Mouse (Mus musculus): ENCODE data around the gene Eef1akmt2.

Gene Eef1akmt2

DNA sequence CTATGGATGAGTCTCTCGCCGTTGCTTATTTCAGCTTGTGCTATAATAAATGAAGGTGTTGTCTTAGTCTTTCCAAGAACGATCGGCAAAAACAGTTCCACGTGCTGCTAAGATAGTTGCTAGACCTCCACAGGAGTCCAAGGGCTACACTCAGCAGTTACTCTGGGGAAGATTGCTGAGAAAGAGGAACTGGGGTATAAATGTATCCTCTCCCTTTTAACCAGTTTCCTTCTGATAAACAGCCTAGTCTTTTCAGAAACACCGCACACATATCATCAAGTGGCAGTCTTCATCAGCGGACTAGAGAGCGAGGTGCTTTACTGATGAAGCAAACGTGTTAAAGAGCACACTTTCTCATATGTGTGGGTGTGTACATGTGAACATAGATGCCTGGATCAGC is 13.8 kb upstream of the Eef1akmt2 start:
- no peak for DNase-seq (ENCODE audit: low spot score in 2 of 2)

DNA sequence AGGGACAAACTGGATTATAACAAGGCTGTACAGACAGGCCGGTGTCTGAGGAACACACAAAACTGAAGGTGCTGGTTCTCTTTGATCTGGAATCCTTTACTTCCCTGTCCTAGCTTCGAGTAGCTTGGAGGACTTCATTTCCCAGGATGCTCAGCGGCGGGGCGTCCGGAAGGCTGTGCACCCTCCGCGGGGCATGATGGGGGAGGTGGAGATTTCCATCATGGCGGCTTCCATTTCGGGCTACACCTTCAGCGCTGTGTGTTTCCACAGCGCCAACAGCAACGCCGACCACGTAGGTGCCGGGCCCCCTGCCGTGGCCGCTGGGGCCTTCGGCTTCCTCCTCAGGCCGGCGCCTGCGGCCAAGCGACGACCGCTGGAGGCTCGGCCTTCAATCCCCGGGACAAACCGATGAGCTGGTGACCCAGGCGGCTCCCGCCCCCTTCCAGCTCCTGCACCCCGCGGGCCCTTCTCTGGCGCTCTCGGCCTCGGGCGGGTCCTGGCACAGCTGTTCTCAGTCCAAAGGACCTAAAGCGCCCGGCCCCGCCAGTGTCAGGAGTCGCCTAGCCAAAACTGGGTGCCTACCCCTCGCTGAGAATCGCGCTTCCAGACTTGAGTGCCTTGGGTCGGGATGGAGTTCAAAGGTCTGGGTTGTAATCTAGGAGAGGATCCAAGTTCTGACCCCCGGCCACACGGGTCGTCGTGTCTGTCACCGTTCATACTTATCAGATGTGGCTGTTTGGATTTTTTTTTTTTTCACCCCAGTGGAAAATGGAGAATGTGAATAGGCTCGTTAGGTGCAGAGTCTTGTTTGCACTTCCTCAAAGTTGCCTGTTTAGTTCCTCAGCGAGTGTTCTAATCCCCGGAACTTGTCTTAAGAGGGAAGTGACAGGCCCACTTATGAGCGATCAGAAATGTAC is 6.8 kb upstream of the Eef1akmt2 start, which contains the start of gene Abraxas2:
Abraxas2 (plus strand) TSS at position 184 of the 917 bp plus-strand sequence.
- DNase-seq (ENCODE audit: low spot score in 2 of 2): peak; percentile 86 to 88

DNA sequence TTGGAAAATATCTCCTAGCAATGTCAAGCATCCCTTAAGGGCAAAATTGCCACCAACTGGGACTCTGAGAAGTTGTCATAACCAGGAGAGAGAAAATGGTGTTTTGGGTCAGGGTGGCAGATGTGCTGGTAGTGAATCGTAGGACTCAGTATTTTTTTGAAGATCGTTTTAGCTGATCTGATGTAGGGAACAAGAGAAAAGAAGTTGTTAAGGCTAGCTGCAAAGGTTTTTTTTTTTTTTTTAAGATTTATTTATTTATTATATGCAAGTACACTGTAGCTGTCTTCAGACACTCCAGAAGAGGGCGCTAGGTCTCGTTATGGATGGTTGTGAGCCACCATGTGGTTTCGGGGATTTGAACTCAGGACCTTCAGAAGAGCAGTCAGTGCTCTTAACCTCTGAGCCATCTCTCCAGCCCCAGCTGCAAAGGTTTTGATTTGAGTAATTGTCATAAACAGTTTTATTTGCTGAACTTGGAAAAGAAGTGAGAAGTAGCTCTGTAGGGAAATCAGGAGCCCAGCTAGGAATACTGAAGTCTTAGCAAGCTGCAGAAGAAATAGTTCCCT is 5.7 kb upstream of the Eef1akmt2 start:
- DNase-seq (ENCODE audit: low spot score in 2 of 2): no peak

DNA sequence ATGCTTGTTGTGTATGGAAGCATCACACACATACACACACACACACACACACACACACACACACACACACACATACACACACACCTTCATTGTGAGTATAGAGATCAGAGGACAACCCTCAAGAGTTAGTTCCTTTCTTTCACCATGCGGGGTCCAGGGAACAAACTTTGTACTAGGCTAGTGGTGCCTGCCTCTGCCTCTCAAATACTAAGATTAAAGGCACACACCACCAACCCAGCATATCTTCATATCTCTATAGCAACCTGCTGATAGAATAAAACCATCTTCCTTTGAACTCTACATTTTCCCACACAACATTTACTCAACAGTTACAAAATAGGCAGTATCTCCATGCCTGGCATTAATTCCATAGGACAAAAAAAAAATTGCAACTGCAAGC is 3.6 kb upstream of the Eef1akmt2 start:
- DNase-seq (ENCODE audit: low spot score in 2 of 2): no peak

DNA sequence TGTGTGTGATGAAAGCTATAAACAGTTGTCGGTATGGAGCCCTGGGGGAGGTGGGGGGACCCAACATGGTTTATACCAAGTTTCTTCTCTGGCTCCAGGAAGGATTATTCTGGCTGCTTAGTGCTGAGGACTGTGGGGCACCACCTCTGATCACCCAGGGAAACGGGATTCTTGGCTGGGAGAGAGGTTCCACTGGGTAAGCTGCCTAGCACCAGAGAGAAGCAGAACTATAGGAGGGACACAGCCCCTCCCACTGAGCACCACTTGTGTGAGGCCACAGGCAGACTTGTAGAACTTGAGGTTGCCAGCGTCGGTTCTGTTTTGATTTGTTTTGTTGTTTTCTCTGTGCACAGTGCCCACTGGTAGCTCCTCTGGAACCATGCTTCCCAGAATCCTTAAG is 1.5 kb upstream of the Eef1akmt2 start:
- no peak for DNase-seq (ENCODE audit: low spot score in 2 of 2)

DNA sequence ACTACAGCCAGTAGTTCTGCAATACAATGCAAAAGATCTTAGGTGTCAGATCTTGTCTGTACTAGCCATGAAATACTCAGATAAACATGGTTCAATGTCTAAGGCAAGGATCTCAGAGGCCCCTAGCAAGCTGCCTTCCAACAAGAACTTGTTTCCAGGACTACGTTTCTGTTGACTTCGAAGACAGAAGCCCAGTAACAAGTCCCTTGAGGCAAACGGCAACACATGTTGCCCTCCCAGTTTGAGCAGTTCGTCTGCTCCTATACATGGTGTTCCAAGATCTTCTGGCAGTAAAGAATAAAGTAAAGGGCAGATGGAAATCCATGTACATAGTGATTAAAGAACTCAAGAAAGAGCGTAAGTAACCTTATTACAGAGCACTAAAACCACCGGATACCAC is 888 bp upstream of the Eef1akmt2 start:
- no peak for DNase-seq (ENCODE audit: low spot score in 2 of 2)

DNA sequence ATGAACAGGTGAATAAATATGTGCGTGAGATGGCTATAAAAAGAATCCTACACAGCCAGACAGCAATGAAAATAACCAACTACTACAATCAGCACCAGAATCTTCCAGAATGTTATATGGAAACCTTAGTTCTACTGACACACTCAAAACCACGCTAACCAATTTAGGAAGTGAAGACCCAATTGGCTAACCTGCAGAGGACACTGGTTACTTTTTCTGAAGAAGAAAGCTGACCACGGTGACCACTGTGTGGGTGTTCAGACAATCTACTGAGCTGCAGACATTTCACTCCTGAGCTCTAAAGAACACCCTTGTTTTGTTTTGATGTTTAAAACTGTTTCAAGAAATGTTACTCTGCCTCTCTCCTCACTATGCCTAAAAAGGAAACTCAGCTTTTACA is 9.3 kb downstream of the Eef1akmt2 start:
- DNase-seq (ENCODE audit: low spot score in 2 of 2): no peak

DNA sequence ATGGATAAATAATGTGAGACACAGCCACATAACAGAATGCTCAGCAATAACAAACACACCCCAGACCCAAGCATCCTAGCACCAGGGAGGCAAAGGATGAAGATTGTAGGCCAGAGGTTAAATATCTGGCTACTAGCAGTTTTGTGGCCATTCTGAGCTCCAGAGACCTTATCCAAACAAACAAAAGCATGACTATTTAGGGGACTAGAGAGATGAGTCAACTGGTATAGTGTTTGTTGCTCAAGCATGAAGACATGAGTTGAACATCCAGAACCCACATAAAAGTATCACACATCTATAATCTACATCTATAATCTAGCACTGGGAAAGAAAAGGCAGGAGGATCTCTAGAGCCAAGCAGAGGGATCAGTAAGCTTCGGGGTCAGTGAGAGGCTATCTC is 10.0 kb downstream of the Eef1akmt2 start:
- DNase-seq (ENCODE audit: low spot score in 2 of 2): no peak

DNA sequence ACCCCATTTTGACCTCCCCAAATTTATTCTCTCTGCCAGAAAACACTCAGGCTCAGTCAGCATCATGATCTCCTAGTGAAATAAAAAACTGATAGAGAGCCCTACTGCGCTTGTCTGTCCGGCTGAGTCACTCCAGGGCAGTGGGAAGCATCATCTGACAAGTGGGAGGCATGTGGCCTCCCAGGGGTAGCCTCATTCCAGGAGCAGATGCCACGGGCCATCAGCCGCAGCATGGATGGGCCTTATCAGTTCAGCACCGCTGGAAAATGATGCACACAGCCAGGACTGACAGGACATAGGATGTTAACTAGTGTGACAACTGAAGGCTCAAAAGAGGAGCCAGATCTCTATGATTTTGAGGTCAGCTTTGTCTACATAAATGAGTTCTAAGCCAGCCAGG is 11.2 kb downstream of the Eef1akmt2 start:
- no peak for DNase-seq (ENCODE audit: low spot score in 2 of 2)

DNA sequence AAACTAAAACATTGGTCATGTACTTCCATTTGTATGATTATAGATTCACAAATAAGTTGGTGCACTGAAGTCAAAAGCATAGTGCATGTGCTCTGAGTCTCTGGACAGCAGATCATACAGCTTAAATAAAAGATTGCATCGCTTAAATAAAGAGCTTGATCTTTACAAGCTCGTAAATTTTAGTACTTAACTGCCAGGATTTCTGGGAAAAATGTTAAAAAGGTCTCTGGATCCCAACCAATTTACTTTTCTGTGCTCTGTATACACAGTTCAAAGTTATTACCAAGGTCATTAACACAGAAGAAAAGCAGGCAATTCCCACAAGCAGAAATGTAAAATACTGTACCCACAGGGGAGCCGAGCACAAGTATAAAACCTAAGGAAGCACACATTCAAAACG is 21.5 kb downstream of the Eef1akmt2 start:
- no peak for DNase-seq (ENCODE audit: low spot score in 2 of 2)

DNA sequence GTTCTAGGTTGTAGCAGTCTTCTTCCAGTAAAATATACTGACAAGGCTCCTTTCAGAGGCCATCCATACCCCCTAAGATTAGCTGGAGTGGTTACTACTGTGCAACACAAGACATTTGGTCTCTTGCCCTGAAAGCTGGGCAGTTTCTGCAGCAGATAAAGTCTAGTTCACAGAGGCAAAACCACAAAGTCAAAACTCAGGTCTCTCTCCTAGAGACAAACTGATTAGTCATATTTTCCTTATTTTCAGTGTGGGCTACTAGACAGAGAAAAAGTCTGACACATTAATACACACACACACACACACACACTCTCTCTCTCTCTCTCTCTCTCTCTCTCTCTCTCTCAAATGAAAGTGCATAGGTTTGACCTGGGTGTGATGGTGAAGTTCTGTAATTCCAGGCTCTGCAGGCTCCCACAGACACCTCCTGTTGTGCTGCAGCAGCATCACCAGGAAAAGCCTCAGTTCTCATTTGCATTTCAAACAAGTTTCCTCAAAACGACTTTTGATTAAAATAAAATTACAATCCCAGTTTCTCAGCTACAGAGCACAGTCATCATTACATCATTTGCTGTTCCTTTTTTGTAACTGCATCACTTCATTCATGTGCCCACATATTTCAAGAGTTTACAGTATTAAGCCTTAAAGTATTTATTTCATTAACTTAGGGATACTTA is 28.0 kb downstream of the Eef1akmt2 start:
- no peak for DNase-seq (ENCODE audit: low spot score in 2 of 2)

DNA sequence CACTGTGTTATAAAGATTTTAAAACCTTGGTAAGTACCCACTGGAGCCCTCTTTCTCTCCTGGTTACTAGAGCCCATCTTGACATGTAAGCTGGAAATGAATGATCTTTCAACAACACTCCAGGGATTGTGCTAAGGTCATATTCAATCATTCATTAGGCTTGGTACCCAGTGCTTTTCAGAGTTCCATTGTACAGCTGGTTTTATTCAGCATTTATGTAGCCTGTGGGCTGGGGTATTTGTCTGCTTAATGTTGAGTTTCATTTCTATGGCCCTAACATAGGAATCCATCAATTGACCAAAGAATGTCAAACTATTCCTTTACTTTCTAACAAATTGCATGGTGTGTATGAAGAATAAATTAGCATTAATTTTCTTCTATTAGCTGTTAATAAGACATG is 28.6 kb downstream of the Eef1akmt2 start:
- DNase-seq (ENCODE audit: low spot score in 2 of 2): no peak

DNA sequence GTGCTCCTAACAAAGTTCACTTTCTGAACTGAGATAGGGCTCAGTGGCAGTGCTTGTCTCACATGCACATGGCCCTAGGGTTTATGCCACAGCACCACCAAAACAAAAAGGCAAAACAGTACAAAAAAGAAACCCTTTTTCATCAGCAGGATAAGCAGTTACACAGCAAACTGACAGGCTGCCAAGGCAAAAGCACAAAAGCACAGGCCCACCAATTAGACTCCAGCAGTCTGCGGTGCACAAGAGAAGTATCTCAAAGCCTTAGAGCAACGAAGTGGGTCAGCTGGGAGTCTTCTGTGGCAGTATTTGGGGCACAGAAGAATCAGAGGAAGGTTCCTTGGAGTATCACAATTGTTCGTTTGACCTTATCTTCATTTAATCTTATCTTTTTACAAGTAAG is 31.8 kb downstream of the Eef1akmt2 start:
- no peak for DNase-seq (ENCODE audit: low spot score in 2 of 2)

DNA sequence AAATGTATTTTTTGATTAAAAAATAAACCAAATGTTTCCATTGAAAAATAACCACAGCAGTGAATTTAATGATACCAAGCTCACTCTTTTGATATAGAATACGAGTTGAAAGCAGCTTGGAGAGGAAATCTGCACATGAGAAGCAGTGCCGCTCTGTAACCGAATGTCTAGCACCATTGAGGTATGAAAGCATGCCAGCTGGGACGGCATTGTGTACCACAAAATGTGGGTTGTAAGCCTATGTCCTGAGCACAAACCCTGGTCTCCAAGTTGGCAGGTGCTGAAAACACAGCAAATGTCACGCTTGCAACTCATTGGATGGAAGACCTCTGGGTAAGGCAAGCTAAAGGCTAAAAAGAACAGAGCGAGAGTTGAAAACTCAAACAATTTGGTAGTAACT is 35.4 kb downstream of the Eef1akmt2 start:
- no peak for DNase-seq (ENCODE audit: low spot score in 2 of 2)

DNA sequence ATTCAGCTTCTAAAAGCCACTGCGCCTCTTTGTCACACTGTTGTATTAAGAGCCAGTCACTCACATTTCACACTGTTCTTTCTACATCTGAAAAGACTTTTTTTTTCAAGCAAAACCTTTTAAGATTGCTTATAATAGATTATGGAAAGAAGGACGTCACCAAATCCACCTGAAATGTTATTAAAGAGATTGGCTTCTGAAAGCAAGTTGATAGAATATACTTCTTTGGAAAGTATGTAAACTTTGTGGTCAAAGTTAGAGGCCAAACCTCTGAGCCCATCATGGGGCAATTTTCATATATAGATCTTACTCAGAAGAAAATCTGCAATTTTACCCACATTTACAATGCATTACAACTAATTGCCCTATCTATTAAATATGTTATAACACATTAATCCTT is 35.9 kb downstream of the Eef1akmt2 start:
- DNase-seq (ENCODE audit: low spot score in 2 of 2): no peak

DNA sequence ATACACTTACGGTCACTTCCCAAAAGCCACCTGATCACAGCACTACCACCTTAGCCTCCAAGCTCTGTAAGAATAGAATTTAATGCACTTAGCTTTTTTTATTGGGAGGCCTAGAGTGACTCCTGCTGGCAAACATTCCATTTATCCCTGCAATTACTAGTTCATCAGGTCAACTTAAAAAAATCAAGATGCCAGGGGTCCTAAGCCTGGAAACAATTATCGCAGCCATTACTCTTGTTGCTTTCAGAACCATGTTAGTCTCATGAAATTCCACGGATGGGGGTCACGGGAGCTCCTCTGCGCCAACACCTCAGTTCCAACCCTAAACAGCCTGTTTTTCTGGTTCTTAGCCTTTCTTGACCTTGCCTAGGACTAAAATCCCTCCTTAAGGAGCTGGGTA is 37.4 kb downstream of the Eef1akmt2 start:
- no peak for DNase-seq (ENCODE audit: low spot score in 2 of 2)

DNA sequence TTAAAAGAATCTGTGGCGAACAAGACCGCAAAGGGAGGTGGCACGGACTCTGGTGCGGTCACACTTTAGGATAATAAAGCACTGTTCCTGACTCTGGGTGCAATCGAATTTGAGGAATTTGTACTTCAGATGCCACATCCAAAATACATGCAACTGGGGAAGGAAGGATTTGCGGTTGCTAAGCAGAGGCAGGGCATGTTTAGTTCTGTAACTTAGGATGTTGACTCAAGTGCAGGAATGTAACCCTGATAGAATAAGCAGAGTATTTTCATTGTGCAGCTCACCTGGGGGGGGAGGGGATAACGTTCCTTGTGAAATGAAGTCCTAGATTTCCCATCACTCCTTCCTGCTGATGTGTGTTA is 38.4 kb downstream of the Eef1akmt2 start:
- DNase-seq (ENCODE audit: low spot score in 2 of 2): no peak

DNA sequence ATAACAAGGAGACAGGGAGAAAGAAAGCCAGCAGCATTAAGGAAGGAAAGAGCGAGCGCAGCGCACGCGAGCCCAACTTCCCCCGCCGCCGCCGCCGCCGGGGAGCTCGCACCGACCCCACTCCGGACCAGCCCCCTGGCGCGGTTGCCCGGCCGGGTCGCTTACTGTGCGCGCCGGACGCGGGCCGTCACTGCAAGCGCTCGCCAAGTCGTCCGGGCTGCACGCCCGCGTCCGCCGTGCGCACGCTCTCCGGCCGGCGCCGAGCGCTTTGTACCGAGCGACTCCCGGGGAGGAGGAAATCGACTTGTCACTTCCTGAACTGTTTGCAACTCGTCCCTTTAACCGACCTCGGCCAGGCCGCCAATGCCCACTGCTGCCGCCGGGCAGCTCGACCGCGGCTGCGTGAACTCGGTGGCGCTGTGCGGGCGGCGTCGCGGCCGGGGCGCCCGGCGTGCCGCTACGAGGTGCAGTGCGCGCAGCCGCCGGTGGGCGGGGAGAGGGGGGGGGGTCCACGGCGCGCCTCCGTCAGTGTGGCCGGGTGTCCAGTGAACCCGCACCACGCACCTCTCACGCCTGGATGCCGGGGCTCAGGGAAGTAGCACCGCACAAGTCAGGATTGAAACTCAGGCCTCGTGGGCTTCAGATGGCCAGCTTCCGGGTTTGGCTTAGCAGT is 38.9 kb downstream of the Eef1akmt2 start, which contains the start of gene Fam53b:
Fam53b (minus strand) TSS at position 471 of the 673 bp plus-strand sequence.
- peak; percentile 74 to 79 for DNase-seq (ENCODE audit: low spot score in 2 of 2)

DNA sequence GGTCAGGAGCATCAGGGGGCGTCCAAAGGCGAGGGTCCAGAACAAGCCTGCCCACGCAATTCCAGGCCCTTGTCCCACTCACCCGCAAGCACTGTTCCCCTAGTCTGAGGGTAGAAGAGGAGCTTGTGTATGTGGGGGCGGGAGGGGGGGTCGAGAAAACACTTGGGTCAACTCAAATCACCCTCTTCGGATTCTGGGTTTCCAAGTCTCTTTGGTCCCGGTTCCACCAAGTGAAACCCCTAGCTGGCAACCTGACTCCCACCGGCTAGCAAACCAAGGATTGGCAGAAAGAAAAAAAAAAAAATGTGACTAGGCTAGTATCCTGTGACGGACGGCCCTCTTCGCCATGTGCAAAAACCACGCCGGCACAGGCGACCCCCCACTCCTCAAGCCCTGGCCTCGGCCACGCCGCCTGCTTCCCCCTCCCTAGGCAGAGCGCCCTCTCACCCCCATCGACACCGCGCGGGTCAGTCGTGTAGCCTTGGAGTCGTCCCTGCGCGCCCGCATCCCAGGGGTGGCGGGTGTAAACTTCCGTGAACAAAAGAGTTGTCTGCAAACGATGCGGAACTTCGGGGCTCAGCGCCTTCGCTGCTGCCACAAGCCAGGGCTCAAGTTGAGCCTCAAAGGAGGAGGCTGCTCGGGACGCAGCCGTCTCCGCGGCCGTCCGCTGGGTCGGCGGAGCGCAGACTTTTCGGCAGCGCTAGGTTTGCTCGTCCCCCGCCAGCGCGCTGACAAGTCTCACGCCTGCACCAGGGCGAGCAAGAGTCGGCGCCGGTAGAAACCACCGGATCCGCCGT is 39.7 kb downstream of the Eef1akmt2 start:
- peak in 1 of 2 experiments; percentile 55 for DNase-seq (ENCODE audit: low spot score in 2 of 2)

DNA sequence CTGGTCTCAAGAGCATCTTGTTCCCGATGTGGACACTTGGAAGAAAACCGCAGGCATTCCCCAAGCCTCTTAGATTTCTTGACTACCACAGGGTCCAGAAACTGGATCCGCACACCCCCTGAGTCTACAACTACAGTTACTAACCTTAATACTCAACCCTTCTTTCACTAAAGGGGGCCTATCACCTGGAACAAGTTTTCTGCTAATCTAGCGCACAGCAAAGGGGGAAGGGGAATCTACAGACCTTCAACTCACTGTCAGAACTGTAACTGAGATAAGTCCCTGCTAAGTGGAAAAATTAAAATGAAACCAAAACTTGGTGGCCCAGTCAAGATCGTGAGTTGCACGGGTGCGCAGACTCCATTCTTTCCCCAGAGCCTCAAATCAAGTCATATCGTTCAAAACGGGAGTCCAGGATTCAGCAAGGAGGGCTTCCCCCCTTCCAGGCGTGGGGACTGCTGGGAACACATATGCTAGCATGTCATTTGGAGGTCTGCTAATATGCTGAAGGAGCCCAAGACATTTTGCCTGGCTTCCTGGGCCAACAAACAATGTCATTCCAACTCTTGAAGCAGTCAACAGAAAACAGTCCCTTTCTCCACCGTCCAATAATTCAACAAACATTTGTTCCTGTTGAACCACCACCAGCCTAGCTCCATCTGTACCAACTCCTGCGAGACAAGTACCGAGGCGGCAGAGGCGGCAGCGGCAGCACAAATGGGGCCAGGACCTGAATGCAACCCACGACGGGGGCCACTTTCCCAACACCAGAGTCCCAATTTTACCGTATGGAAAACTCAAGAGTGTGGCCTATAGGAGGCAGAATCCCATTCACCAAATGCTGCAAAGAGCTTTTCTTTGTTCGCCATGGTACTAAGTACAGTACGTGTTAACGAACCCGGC is 40.5 kb downstream of the Eef1akmt2 start:
- peak in 1 of 2 experiments; percentile 62 for DNase-seq (ENCODE audit: low spot score in 2 of 2)
